Mouse (Mus musculus) brain, embryonic 14.5 days (tissue): ENCODE results near the gene Abhd18.

Experiments used
- CTCF ChIP-seq: fragments of 200-500 bp; IDR thresholded peaks from 2 replicates; pipeline ENCODE4 v1.5.1; 2012; ENCODE audit warnings: inconsistent platforms, mild to moderate bottlenecking, moderate library complexity, borderline replicate concordance; ENCODE audit not compliant: insufficient read depth, insufficient read length; ENCODE audit errors: extremely low read depth
- POLR2A ChIP-seq: fragments of 200-500 bp; IDR thresholded peaks from 2 replicates; pipeline ENCODE4 v1.6.1; 2012; ENCODE audit warnings: mild to moderate bottlenecking, inconsistent platforms, borderline replicate concordance; ENCODE audit not compliant: poor library complexity, insufficient read depth, insufficient read length, severe bottlenecking; ENCODE audit errors: extremely low read depth

DNA sequence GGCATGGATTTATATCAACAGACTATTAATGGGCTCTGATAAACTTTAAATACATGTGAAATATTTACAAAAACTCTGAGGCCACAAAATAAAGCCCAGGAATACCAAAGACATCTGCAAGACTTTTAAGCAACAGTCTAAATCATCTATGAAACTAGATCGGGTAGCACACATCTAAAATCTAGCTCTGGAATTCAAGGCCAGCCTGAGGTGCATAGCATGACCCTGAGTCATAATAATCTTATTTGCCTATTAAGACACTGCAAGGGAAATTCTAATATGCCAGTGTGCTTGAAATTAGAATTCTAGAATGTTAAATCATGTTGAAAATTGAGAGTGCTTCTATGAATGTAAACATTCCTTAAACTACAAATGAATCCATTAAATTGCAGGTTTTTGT, 48.7 kb upstream of the Abhd18 start:
- TF ChIP-seq CTCF (no peak), POLR2A (no peak)
